Mouse (Mus musculus) ES-E14 (cell line): ENCODE data around the gene Col13a1. TPM values are rescaled to one million over a fixed set of nuclear protein-coding genes. Genes with fewer than 3 reads are reported as not detected.

Source experiments
- DNase-seq: peaks from one replicate; pipeline ENCODE4 v3.0.0-alpha.2; 2013; ENCODE audit warnings: low read depth, low spot score
- H3K27ac ChIP-seq: 2 replicates; pipeline ENCODE4 v1.5.1; 2012; ENCODE audit warnings: low read depth, mild to moderate bottlenecking, low read length, moderate library complexity, mixed read lengths; ENCODE audit not compliant: poor library complexity, insufficient read depth, severe bottlenecking
- H3K36me3 ChIP-seq: 2 replicates; pipeline ENCODE4 v1.6.1; 2012; ENCODE audit warnings: mild to moderate bottlenecking, low read length, moderate library complexity, mixed read lengths; ENCODE audit not compliant: control insufficient read depth, poor library complexity, insufficient read depth, severe bottlenecking
- H3K4me1 ChIP-seq, 2 experiments: fragments of 150-350 bp in 1 of 2; sonication (generic) in 1 of 2; 2 replicates each; pipeline ENCODE4 v1.6.1; 2012; ENCODE audit warnings: low read length in 2 of 2, mild to moderate bottlenecking in 1 of 2, mixed read lengths in 1 of 2; ENCODE audit not compliant: control insufficient read depth in 2 of 2, insufficient read depth in 2 of 2, poor library complexity in 1 of 2
- H3K4me3 ChIP-seq, 2 experiments: fragments of 150-350 bp in 1 of 2; sonication (generic) in 1 of 2; 2 replicates each; pipeline ENCODE4 v1.5.1; 2012; ENCODE audit warnings: low read length in 2 of 2, low read depth in 1 of 2, mild to moderate bottlenecking in 1 of 2, mixed read lengths in 1 of 2; ENCODE audit not compliant: insufficient read depth in 1 of 2, poor library complexity in 1 of 2, severe bottlenecking in 1 of 2
- H3K9ac ChIP-seq: 2 replicates; pipeline ENCODE4 v1.6.1; 2012; ENCODE audit warnings: low read depth, mild to moderate bottlenecking, low read length, mixed read lengths; ENCODE audit not compliant: poor library complexity, insufficient read depth, severe bottlenecking
- H3K9me3 ChIP-seq: fragments of 150-350 bp; sonication (generic); 2 replicates; pipeline ENCODE4 v1.6.1; 2012; ENCODE audit warnings: low read depth, mild to moderate bottlenecking, low read length; ENCODE audit not compliant: control insufficient read depth, insufficient read depth
- CHD2 ChIP-seq: IDR thresholded peaks from 2 replicates; pipeline ENCODE4 v1.6.1; 2014; ENCODE audit warnings: mild to moderate bottlenecking, low read depth, low read length, inconsistent platforms
- HCFC1 ChIP-seq: IDR thresholded peaks from 2 replicates; pipeline ENCODE4 v1.6.1; 2012; ENCODE audit warnings: low read length, inconsistent platforms, borderline replicate concordance; ENCODE audit not compliant: insufficient read depth
- MAFK ChIP-seq: IDR thresholded peaks from 2 replicates; pipeline ENCODE4 v1.6.1; 2014; ENCODE audit warnings: mild to moderate bottlenecking, low read depth, low read length, inconsistent platforms; ENCODE audit not compliant: insufficient read depth
- ZC3H11A ChIP-seq: IDR thresholded peaks from 2 replicates; pipeline ENCODE4 v1.6.1; 2012; ENCODE audit warnings: low read depth, mild to moderate bottlenecking, inconsistent platforms, low read length, borderline replicate concordance
- ZNF384 ChIP-seq: IDR thresholded peaks from 2 replicates; pipeline ENCODE4 v1.6.1; 2012; ENCODE audit warnings: low read depth, low read length, inconsistent platforms
- in situ Hi-C, 2 experiments: fragments of 600-800 bp; cut with MboI; formaldehyde crosslinking; loops; one replicate each; pipeline ENCODE4 v1.15.1; 2025; ENCODE audit warnings: low sequenced_read_pairs in 2 of 2, inconsistent platforms in 1 of 2; ENCODE audit not compliant: unreplicated experiment in 2 of 2
- total RNA-seq: library from RNA; depleted of rRNA; stranded (reverse); fragments of 300-350 nt; gene quantifications from 2 replicates; pipeline ENCODE4 v1.2.3, GENCODE M21; 2012

Gene Col13a1
- total RNA-seq, 1 experiment, result 4.7 TPM

- TF ChIP-seq ZC3H11A, result no peak
- TF ChIP-seq MAFK, result no peak
- no peak for TF ChIP-seq ZNF384
- TF ChIP-seq CHD2, result no peak
- no peak for TF ChIP-seq HCFC1
- H3K4me3 ChIP-seq, result no peak overlapping the region
- H3K27ac ChIP-seq, result no peak overlapping the region
- in situ Hi-C loops, result no loop called here
- H3K4me1 ChIP-seq, result 0 out of 4 replicates have a peak, but pooled peaks cover 2% of the 10 kb centered on the region in 2 experiments
- no peak overlapping the region for H3K9ac ChIP-seq
- no peak for DNase-seq
- no peaks in the 10 kb centered on the region for H3K36me3 ChIP-seq
- H3K9me3 ChIP-seq, result no peaks in the 10 kb centered on the region
These were observed 166.9 kb downstream of the Col13a1 start for GRCm38 (mm10) chr10:61811987-61812386.

- Histone ChIP-seq H3K4me3 (no peak overlapping the region), H3K36me3 (no peaks in the 10 kb centered on the region), H3K9me3 (no peaks in the 10 kb centered on the region), H3K4me1 (peaks cover 8 to 9% of the 10 kb centered on the region in 2 experiments; a peak in 3 of 4 replicates), H3K9ac (no peak overlapping the region), H3K27ac (no peak overlapping the region)
- TF ChIP-seq HCFC1 (no peak), MAFK (no peak), CHD2 (no peak), ZNF384 (no peak), ZC3H11A (no peak)
- DNase-seq, result no peak
- in situ Hi-C loops, result no loop called here
These were observed 180.8 kb downstream of the Col13a1 start for GRCm38 (mm10) chr10:61798133-61798576.

GRCm38 (mm10) chr10:61795458-61795857 is 183.4 kb downstream of the Col13a1 start:
- TF ChIP-seq CHD2, result no peak
- no peak for TF ChIP-seq ZC3H11A
- TF ChIP-seq MAFK, result no peak
- Histone ChIP-seq H3K4me1 (peaks cover 8 to 9% of the 10 kb centered on the region in 2 experiments; a peak in 3 of 4 replicates), H3K36me3 (no peaks in the 10 kb centered on the region), H3K9me3 (no peaks in the 10 kb centered on the region), H3K4me3 (no peak overlapping the region), H3K27ac (no peak overlapping the region), H3K9ac (peak overlapping the region; percentile 50; the same call in 1 of the 2 replicates)
- no peak for DNase-seq
- in situ Hi-C loops, result no loop called here

DNA sequence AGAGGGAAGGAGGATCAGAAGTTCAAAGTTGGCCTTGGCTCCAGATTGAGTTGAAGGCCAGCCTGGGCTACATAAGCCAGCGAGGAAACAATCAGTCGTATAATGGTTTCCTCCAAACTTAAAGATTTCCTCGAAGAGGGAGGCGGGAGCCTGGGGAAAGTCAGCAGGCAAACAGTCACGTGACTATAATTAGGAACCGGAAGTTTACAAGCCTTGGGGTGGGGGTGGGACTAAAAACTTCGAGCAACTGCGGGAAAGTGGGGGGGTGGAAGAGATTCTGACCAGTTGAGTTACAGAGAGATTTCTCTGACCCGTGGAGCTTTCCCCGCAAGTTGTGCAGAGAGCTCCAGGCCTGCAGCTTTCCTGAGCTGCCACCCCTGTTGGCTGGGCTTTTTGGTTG is 183.9 kb downstream of the Col13a1 start:
- H3K9me3 ChIP-seq, result no peaks in the 10 kb centered on the region
- TF ChIP-seq ZC3H11A (no peak), ZNF384 (no peak), HCFC1 (no peak), CHD2 (no peak), MAFK (no peak)
- H3K36me3 ChIP-seq, result no peaks in the 10 kb centered on the region
- peak overlapping the region; percentile 50; the same call in 1 of the 2 replicates for H3K9ac ChIP-seq
- H3K4me3 ChIP-seq, result 0 out of 4 replicates have a peak overlapping the region, but pooled peaks of 1 of the 2 experiments have one; percentile 12
- no peak overlapping the region for H3K27ac ChIP-seq
- H3K4me1 ChIP-seq, result peaks cover 8 to 11% of the 10 kb centered on the region in 2 experiments; a peak in 3 of 4 replicates
- no peak for DNase-seq
- in situ Hi-C loops, result no loop called here

- Histone ChIP-seq H3K27ac (no peak overlapping the region), H3K9ac (no peak overlapping the region), H3K9me3 (no peaks in the 10 kb centered on the region), H3K4me3 (no peak overlapping the region), H3K36me3 (no peaks in the 10 kb centered on the region), H3K4me1 (peaks cover 10 to 14% of the 10 kb centered on the region in 2 experiments)
- DNase-seq, result no peak
- no peak for TF ChIP-seq ZC3H11A
- TF ChIP-seq CHD2, result no peak
- TF ChIP-seq HCFC1, result no peak
- no peak for TF ChIP-seq ZNF384
- no peak for TF ChIP-seq MAFK
- in situ Hi-C loops, result no loop called here
These were observed 185.9 kb downstream of the Col13a1 start for GRCm38 (mm10) chr10:61793015-61793414.
